Mouse (Mus musculus) naive thymus-derived CD4-positive, alpha-beta T cell, adult 5 months (primary cell): Measurements from ENCODE around the gene Olfr1434. TPM values are rescaled to one million over a fixed set of nuclear protein-coding genes. Genes with fewer than 3 reads are reported as not detected.

ENCODE experiments used
- polyA plus RNA-seq: library from polyadenylated mRNA; unstranded; fragments of 100-300 nt; shearing (Covaris generic); gene quantifications from one replicate; pipeline ENCODE4 v1.2.1, GENCODE M21; 2017

The Olfr1434 gene
- polyA plus RNA-seq: not detected

DNA sequence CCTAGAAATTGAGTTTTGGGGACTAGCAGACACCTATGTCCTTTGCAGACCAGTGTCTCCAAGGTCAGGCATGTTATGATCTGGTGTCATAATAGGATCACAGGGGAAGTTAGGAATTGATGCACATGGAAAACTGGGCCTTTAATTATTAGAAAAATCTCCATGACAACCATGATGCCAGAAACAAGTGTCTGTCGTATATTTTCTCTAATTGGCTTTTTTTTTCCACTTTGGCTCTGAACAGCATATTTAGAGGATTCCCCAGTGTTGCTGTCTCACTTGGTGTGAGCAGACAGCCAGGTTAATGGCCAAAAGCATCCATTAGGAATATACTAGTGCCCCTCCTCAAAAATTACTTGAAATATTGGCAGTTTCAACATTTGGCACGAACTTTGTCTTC is at the start of gene Olfr1434:
Gene Olfr1434 (plus strand): TSS at position 301 of the 400 bp plus-strand sequence.

GRCm38 (mm10) chr19:12232496-12232895 is 47.2 kb upstream of the Olfr1434 start, which contains the start of gene Olfr1432:
TSS of gene Olfr1432 (minus strand) at chr19:12232596.

GRCm38 (mm10) chr19:12241559-12241958 is 38.1 kb upstream of the Olfr1434 start, which contains the start of gene Olfr262:
TSS of gene Olfr262 (minus strand) at chr19:12241659.

DNA sequence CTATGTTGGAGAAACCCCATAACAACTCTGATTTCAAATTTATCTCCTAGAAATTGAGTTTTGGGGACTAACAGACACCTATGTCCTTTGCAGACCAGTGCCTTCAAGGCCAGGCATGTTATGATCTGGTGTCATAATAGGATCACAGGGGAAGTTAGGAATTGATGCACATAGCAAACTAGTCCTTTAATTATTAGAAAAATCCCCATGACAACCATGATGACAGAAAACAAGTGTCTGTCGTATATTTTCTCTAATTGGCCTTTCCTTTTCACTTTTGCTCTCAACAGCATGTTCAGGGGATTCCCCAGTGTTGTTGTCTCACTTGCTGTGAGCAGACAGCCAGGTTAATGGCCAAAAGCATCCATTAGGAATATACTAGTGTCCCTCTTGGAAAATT is 18.9 kb upstream of the Olfr1434 start, which contains the start of gene Olfr235:
Gene Olfr235 (plus strand): TSS at position 301 of the 400 bp plus-strand sequence.

GRCm38 (mm10) chr19:12299030-12299429 is 19.4 kb downstream of the Olfr1434 start, which contains the start of gene Olfr1436:
TSS of gene Olfr1436 (minus strand) at chr19:12299130.

DNA sequence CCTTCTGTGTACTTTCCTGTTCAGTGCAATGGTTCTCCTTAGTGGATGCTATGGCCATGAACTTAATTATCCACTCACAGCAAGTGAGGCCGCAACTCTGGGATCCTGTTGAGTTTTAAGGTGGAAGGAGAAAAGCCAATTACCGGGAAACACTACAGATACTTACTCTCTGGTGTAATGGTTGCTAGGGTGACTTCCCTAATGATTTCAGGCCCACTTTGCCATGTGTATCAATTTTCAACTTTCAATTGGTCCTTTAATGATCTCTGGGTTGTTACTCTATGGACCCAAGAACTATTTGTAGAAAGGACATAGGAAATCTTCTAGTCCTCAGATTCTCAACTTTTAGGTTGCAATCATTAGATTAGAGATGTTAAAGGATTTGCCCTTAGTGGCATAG is 45.3 kb downstream of the Olfr1434 start, which contains the start of gene Olfr1437:
Gene Olfr1437 (minus strand): TSS at position 101 of the 400 bp plus-strand sequence.

Other genes with a start within 250 kb of the Olfr1434 start
- gene Olfr1423, start 238.5 kb upstream of the Olfr1434 start, polyA plus RNA-seq: not detected
- not detected for gene Olfr1424, start 217.2 kb upstream of the Olfr1434 start, polyA plus RNA-seq
- not detected for gene Olfr1425, start 202.1 kb upstream of the Olfr1434 start, polyA plus RNA-seq
- gene Olfr1426, start 187.8 kb upstream of the Olfr1434 start, polyA plus RNA-seq: not detected
- not detected for gene Olfr1427, start 176.5 kb upstream of the Olfr1434 start, polyA plus RNA-seq
- not detected for gene Olfr1428, start 164.0 kb upstream of the Olfr1434 start, polyA plus RNA-seq
- not detected for gene Olfr76, start 156.7 kb upstream of the Olfr1434 start, polyA plus RNA-seq
- gene Olfr1555-ps1, start 109.7 kb upstream of the Olfr1434 start, polyA plus RNA-seq: 0.11 TPM
- not detected for gene Olfr1431, start 79.2 kb upstream of the Olfr1434 start, polyA plus RNA-seq
- not detected for gene Olfr1432, start 47.3 kb upstream of the Olfr1434 start, polyA plus RNA-seq
- gene Olfr262, start 38.2 kb upstream of the Olfr1434 start, polyA plus RNA-seq: not detected
- gene Olfr235, start 18.8 kb upstream of the Olfr1434 start, polyA plus RNA-seq: 0.10 TPM
- not detected for gene Olfr1436, start 19.3 kb downstream of the Olfr1434 start, polyA plus RNA-seq
- gene Olfr1437, start 45.2 kb downstream of the Olfr1434 start, polyA plus RNA-seq: not detected
- gene Olfr1438-ps1, start 56.1 kb downstream of the Olfr1434 start, polyA plus RNA-seq: not detected
- gene Olfr1440, start 107.4 kb downstream of the Olfr1434 start, polyA plus RNA-seq: not detected
- gene Olfr1441, start 137.6 kb downstream of the Olfr1434 start, polyA plus RNA-seq: not detected
- not detected for gene Pfpl, start 148.1 kb downstream of the Olfr1434 start, polyA plus RNA-seq
- not detected for gene Mpeg1, start 180.9 kb downstream of the Olfr1434 start, polyA plus RNA-seq
- gene Dtx4, start 221.6 kb downstream of the Olfr1434 start, polyA plus RNA-seq: 2.7 TPM